Mouse (Mus musculus): ENCODE measurements around the gene Ankrd33. TPM values are rescaled to one million over a fixed set of nuclear protein-coding genes. Genes with fewer than 3 reads are reported as not detected.

The Ankrd33 gene
- polyA plus RNA-seq, 1 experiment from 2014 or later: not detected

- Histone ChIP-seq H3K4me1 (ENCODE audit: insufficient read depth) (peaks cover 43% of the 10 kb centered on the region), H3K9me3 (ENCODE audit: low read depth, low read length) (no peaks in the 10 kb centered on the region), H3K9ac (peak overlapping the region; percentile 20; the same call in 1 of the 2 replicates), H3K36me3 (ENCODE audit: insufficient read depth) (no peaks in the 10 kb centered on the region), H3K27ac (ENCODE audit: low read depth) (peak overlapping the region; percentile 72; the same call in 1 of the 2 replicates), H3K4me3 (ENCODE audit: low read depth, low read length) (no peak overlapping the region), H3K27me3 (ENCODE audit: insufficient read depth, low read length) (no peaks in the 10 kb centered on the region), H3K4me2 (0 out of 2 replicates have a peak overlapping the region, but pooled peaks have one; percentile 12)
- ATAC-seq (ENCODE audit: insufficient read depth): peak; percentile 64
- WGBS: 26% methylated on average over 5 of the region's 5 CpGs
- DNase-seq: peak; percentile 60
- TF ChIP-seq CTCF (IDR thresholded peaks at IDR 0.05; ENCODE audit: low read depth): no peak
Observed at GRCm38 (mm10) chr15:101070762-101071161, 44.8 kb upstream of the Ankrd33 start.

- no peak for TF ChIP-seq CTCF (IDR thresholded peaks at IDR 0.05; ENCODE audit: low read depth)
- no peaks in the 10 kb centered on the region for H3K9me3 ChIP-seq (ENCODE audit: low read depth, low read length)
- peaks cover 41% of the 10 kb centered on the region for H3K4me1 ChIP-seq (ENCODE audit: insufficient read depth)
- H3K4me2 ChIP-seq: no peak overlapping the region
- ATAC-seq (ENCODE audit: insufficient read depth): no peak
- WGBS: 53% methylated on average over 2 of the region's 2 CpGs
- no peak overlapping the region for H3K27ac ChIP-seq (ENCODE audit: low read depth)
- DNase-seq: peak; percentile 31
- no peak overlapping the region for H3K9ac ChIP-seq
- H3K27me3 ChIP-seq (ENCODE audit: insufficient read depth, low read length): 0 out of 2 replicates have a peak, but pooled peaks cover 14% of the 10 kb centered on the region
- H3K4me3 ChIP-seq (ENCODE audit: low read depth, low read length): no peak overlapping the region
- H3K36me3 ChIP-seq (ENCODE audit: insufficient read depth): no peaks in the 10 kb centered on the region
Observed at GRCm38 (mm10) chr15:101072736-101073135, 42.8 kb upstream of the Ankrd33 start.

- H3K4me1 ChIP-seq (ENCODE audit: insufficient read depth): peaks cover 35% of the 10 kb centered on the region
- no peaks in the 10 kb centered on the region for H3K9me3 ChIP-seq (ENCODE audit: low read depth, low read length)
- H3K36me3 ChIP-seq (ENCODE audit: insufficient read depth): no peaks in the 10 kb centered on the region
- no peak overlapping the region for H3K27ac ChIP-seq (ENCODE audit: low read depth)
- ATAC-seq (ENCODE audit: insufficient read depth) (no peak), DNase-seq (no peak)
- H3K9ac ChIP-seq: no peak overlapping the region
- H3K4me2 ChIP-seq: no peak overlapping the region
- no peak for TF ChIP-seq CTCF (IDR thresholded peaks at IDR 0.05; ENCODE audit: low read depth)
- 0 out of 2 replicates have a peak, but pooled peaks cover 15% of the 10 kb centered on the region for H3K27me3 ChIP-seq (ENCODE audit: insufficient read depth, low read length)
- H3K4me3 ChIP-seq (ENCODE audit: low read depth, low read length): no peak overlapping the region
- 75% methylated on average over 5 of the region's 5 CpGs for WGBS
Observed at GRCm38 (mm10) chr15:101074067-101074466, 41.5 kb upstream of the Ankrd33 start.

GRCm38 (mm10) chr15:101075150-101075549 lies 40.4 kb upstream of the Ankrd33 start:
- Histone ChIP-seq H3K27me3 (ENCODE audit: insufficient read depth, low read length) (0 out of 2 replicates have a peak, but pooled peaks cover 15% of the 10 kb centered on the region), H3K4me3 (ENCODE audit: low read depth, low read length) (no peak overlapping the region), H3K27ac (ENCODE audit: low read depth) (no peak overlapping the region), H3K4me2 (no peak overlapping the region), H3K9ac (no peak overlapping the region), H3K4me1 (ENCODE audit: insufficient read depth) (peaks cover 29% of the 10 kb centered on the region), H3K36me3 (ENCODE audit: insufficient read depth) (no peaks in the 10 kb centered on the region), H3K9me3 (ENCODE audit: low read depth, low read length) (no peaks in the 10 kb centered on the region)
- DNase-seq (no peak), ATAC-seq (ENCODE audit: insufficient read depth) (no peak)
- WGBS: 83% methylated on average over 4 of the region's 4 CpGs
- TF ChIP-seq CTCF (IDR thresholded peaks at IDR 0.05; ENCODE audit: low read depth): no peak

- peaks cover 29% of the 10 kb centered on the region for H3K4me1 ChIP-seq (ENCODE audit: insufficient read depth)
- no peaks in the 10 kb centered on the region for H3K9me3 ChIP-seq (ENCODE audit: low read depth, low read length)
- H3K4me2 ChIP-seq: peak overlapping the region; percentile 18; the same call in 1 of the 2 replicates
- 0 out of 2 replicates have a peak, but pooled peaks cover 15% of the 10 kb centered on the region for H3K27me3 ChIP-seq (ENCODE audit: insufficient read depth, low read length)
- no peak overlapping the region for H3K9ac ChIP-seq
- DNase-seq: no peak
- WGBS: 63% methylated on average over 5 of the region's 5 CpGs
- no peak overlapping the region for H3K27ac ChIP-seq (ENCODE audit: low read depth)
- no peaks in the 10 kb centered on the region for H3K36me3 ChIP-seq (ENCODE audit: insufficient read depth)
- no peak overlapping the region for H3K4me3 ChIP-seq (ENCODE audit: low read depth, low read length)
- no peak for ATAC-seq (ENCODE audit: insufficient read depth)
- no peak for TF ChIP-seq CTCF (IDR thresholded peaks at IDR 0.05; ENCODE audit: low read depth)
Observed at GRCm38 (mm10) chr15:101075656-101076055, 39.9 kb upstream of the Ankrd33 start.

- H3K27ac ChIP-seq (ENCODE audit: low read depth): no peak overlapping the region
- ATAC-seq (ENCODE audit: insufficient read depth) (no peak), DNase-seq (peak; percentile 18)
Observed at GRCm38 (mm10) chr15:101076071-101077000, 39.2 kb upstream of the Ankrd33 start.

More at GRCm38 (mm10) chr15:101076071-101077000, 39.2 kb upstream of the Ankrd33 start:
- 15% methylated on average over 26 of the region's 26 CpGs for WGBS
- Histone ChIP-seq H3K27me3 (ENCODE audit: insufficient read depth, low read length) (0 out of 2 replicates have a peak, but pooled peaks cover 15% of the 10 kb centered on the region), H3K4me1 (ENCODE audit: insufficient read depth) (peaks cover 23% of the 10 kb centered on the region), H3K9ac (peak overlapping the region; percentile 88), H3K36me3 (ENCODE audit: insufficient read depth) (no peaks in the 10 kb centered on the region), H3K9me3 (ENCODE audit: low read depth, low read length) (no peaks in the 10 kb centered on the region), H3K4me2 (peak overlapping the region; percentile 79), H3K4me3 (ENCODE audit: low read depth, low read length) (peak overlapping the region; percentile 77)
- no peak for TF ChIP-seq CTCF (IDR thresholded peaks at IDR 0.05; ENCODE audit: low read depth)

Measured in lung, embryonic 14.5 days (tissue).